Mouse (Mus musculus) splenic B cell, adult 2 months (primary cell): ENCODE data around the gene Abcc2.

ENCODE experiments used
- DNase-seq: peaks from one replicate; pipeline ENCODE4 v3.0.0-alpha.2; 2011; ENCODE audit warnings: low read depth, low spot score
- H3K27me3 ChIP-seq: 2 replicates; pipeline ENCODE4 v1.6.1; 2012; ENCODE audit warnings: mild to moderate bottlenecking, low read length, moderate library complexity, mixed read lengths; ENCODE audit not compliant: control insufficient read depth, poor library complexity, insufficient read depth, severe bottlenecking
- H3K36me3 ChIP-seq: 2 replicates; pipeline ENCODE4 v1.6.1; 2012; ENCODE audit warnings: mild to moderate bottlenecking, low read length, moderate library complexity, mixed read lengths; ENCODE audit not compliant: control insufficient read depth, poor library complexity, insufficient read depth, severe bottlenecking

The Abcc2 gene

GRCm38 (mm10) chr19:43781980-43782379 is at the start of gene Abcc2:
Abcc2 (plus strand) TSS chr19:43782192.
- DNase-seq = no peak
- no peaks in the 10 kb centered on the region for H3K27me3 ChIP-seq

GRCm38 (mm10) chr19:43738409-43738808 is 43.6 kb upstream of the Abcc2 start:
- DNase-seq = no peak
- H3K27me3 ChIP-seq = no peaks in the 10 kb centered on the region
- H3K36me3 ChIP-seq = peaks cover 15% of the 10 kb centered on the region

More at GRCm38 (mm10) chr19:43781980-43782379, at the start of gene Abcc2:
- no peaks in the 10 kb centered on the region for H3K36me3 ChIP-seq

GRCm38 (mm10) chr19:43743401-43743800 is 38.6 kb upstream of the Abcc2 start:
- peaks cover 11% of the 10 kb centered on the region for H3K36me3 ChIP-seq
- DNase-seq = no peak
- H3K27me3 ChIP-seq = no peaks in the 10 kb centered on the region

GRCm38 (mm10) chr19:43745740-43746139 is 36.3 kb upstream of the Abcc2 start:
- no peak for DNase-seq
- no peaks in the 10 kb centered on the region for H3K27me3 ChIP-seq
- H3K36me3 ChIP-seq = peaks cover 18% of the 10 kb centered on the region

GRCm38 (mm10) chr19:43747877-43748276 is 34.1 kb upstream of the Abcc2 start:
- peaks cover 13% of the 10 kb centered on the region; the same call in 1 of the 2 replicates for H3K36me3 ChIP-seq
- no peak for DNase-seq
- H3K27me3 ChIP-seq = no peaks in the 10 kb centered on the region

GRCm38 (mm10) chr19:43750008-43750407 is 32.0 kb upstream of the Abcc2 start:
- H3K27me3 ChIP-seq = no peaks in the 10 kb centered on the region
- H3K36me3 ChIP-seq = peaks cover 11% of the 10 kb centered on the region; the same call in 1 of the 2 replicates

GRCm38 (mm10) chr19:43752489-43753225 is 29.3 kb upstream of the Abcc2 start, which contains the start of the genes Cutc and Cox15:
Cutc (plus strand) TSS chr19:43752996.
Cox15 (minus strand) TSS chr19:43753000.
- Histone ChIP-seq H3K36me3 (peaks cover 10% of the 10 kb centered on the region; the same call in 1 of the 2 replicates), H3K27me3 (no peaks in the 10 kb centered on the region)
- DNase-seq = peak; percentile 95

More at GRCm38 (mm10) chr19:43750008-43750407, 32.0 kb upstream of the Abcc2 start:
- no peak for DNase-seq

- DNase-seq = peak; percentile 90
- peaks cover 9% of the 10 kb centered on the region; the same call in 1 of the 2 replicates for H3K36me3 ChIP-seq
- no peaks in the 10 kb centered on the region for H3K27me3 ChIP-seq
Measured at GRCm38 (mm10) chr19:43753226-43753835, 28.7 kb upstream of the Abcc2 start.

- Histone ChIP-seq H3K27me3 (no peaks in the 10 kb centered on the region), H3K36me3 (peaks cover 7% of the 10 kb centered on the region; the same call in 1 of the 2 replicates)
- no peak for DNase-seq
Measured at GRCm38 (mm10) chr19:43754237-43754636, 27.8 kb upstream of the Abcc2 start.

GRCm38 (mm10) chr19:43754872-43755271 is 27.1 kb upstream of the Abcc2 start:
- no peak for DNase-seq
- Histone ChIP-seq H3K36me3 (peaks cover 7% of the 10 kb centered on the region; the same call in 1 of the 2 replicates), H3K27me3 (no peaks in the 10 kb centered on the region)

GRCm38 (mm10) chr19:43760504-43760903 is 21.5 kb upstream of the Abcc2 start:
- Histone ChIP-seq H3K27me3 (no peaks in the 10 kb centered on the region), H3K36me3 (peaks cover 4% of the 10 kb centered on the region; the same call in 1 of the 2 replicates)
- peak; percentile 90 for DNase-seq

GRCm38 (mm10) chr19:43761543-43762256 is 20.3 kb upstream of the Abcc2 start:
- DNase-seq = no peak

GRCm38 (mm10) chr19:43762410-43762809 is 19.6 kb upstream of the Abcc2 start:
- H3K27me3 ChIP-seq = no peaks in the 10 kb centered on the region
- no peak for DNase-seq
- H3K36me3 ChIP-seq = peaks cover 4% of the 10 kb centered on the region; the same call in 1 of the 2 replicates

More at GRCm38 (mm10) chr19:43761543-43762256, 20.3 kb upstream of the Abcc2 start:
- H3K36me3 ChIP-seq = peaks cover 4% of the 10 kb centered on the region; the same call in 1 of the 2 replicates
- no peaks in the 10 kb centered on the region for H3K27me3 ChIP-seq

GRCm38 (mm10) chr19:43766451-43766850 is 15.5 kb upstream of the Abcc2 start:
- Histone ChIP-seq H3K27me3 (no peaks in the 10 kb centered on the region), H3K36me3 (peaks cover 8% of the 10 kb centered on the region)
- no peak for DNase-seq
